Mouse (Mus musculus) brain, embryonic 14.5 days (tissue): ENCODE measurements around the gene Rbpj.

Source experiments
- CTCF ChIP-seq: fragments of 200-500 bp; IDR thresholded peaks from 2 replicates; pipeline ENCODE4 v1.5.1; 2012; ENCODE audit warnings: inconsistent platforms, mild to moderate bottlenecking, moderate library complexity, borderline replicate concordance; ENCODE audit not compliant: insufficient read depth, insufficient read length; ENCODE audit errors: extremely low read depth
- POLR2A ChIP-seq: fragments of 200-500 bp; IDR thresholded peaks from 2 replicates; pipeline ENCODE4 v1.6.1; 2012; ENCODE audit warnings: mild to moderate bottlenecking, inconsistent platforms, borderline replicate concordance; ENCODE audit not compliant: poor library complexity, insufficient read depth, insufficient read length, severe bottlenecking; ENCODE audit errors: extremely low read depth

DNA sequence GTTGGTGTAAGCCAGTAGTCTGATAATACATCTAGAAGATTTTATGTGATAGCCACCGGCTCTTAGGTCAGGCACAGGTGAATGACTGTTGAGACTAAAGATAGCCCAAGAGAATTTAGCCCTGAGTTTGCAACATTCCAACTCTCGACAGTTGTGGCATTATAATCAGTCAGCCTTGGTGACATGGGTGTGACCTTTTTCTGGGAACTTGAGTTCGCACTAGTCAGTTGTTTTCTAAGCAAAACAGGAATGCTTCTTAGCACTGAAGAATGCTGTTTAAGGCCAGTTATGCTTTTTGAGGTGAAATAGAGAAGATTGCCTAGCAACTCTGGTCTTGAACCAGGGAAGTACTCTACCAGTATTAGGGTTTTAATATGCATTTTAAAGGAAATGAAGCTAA is 170.8 kb downstream of the Rbpj start:
- no peak for TF ChIP-seq POLR2A
- TF ChIP-seq CTCF, result no peak
